Mouse (Mus musculus) MEL (cell line): ENCODE results near the gene Grik1. TPM values are rescaled to one million over a fixed set of nuclear protein-coding genes. Genes with fewer than 3 reads are reported as not detected.

Experiments used
- DNase-seq: peaks from one replicate; pipeline ENCODE4 v3.0.0; 2011; ENCODE audit warnings: low read depth, low spot score
- H3K27ac ChIP-seq: 2 replicates; pipeline ENCODE4 v1.5.1; 2012; ENCODE audit warnings: low read depth, mild to moderate bottlenecking, control low read depth, low read length, moderate library complexity; ENCODE audit not compliant: control insufficient read depth
- H3K27me3 ChIP-seq, 2 experiments: fragments of 150-350 bp in 1 of 2; sonication (generic) in 1 of 2; 2 replicates each; pipeline ENCODE4 v1.6.1; 2012; ENCODE audit warnings: low read length in 2 of 2, mild to moderate bottlenecking in 2 of 2, improper control_type of control experiment in 1 of 2, moderate library complexity in 1 of 2; ENCODE audit not compliant: insufficient read depth in 2 of 2, control insufficient read depth in 1 of 2
- H3K36me3 ChIP-seq, 2 experiments: 2 replicates each; pipeline ENCODE4 v1.6.1; 2012 to 2014; ENCODE audit warnings: low read length in 2 of 2, improper control_type of control experiment in 1 of 2, inconsistent platforms in 1 of 2, mild to moderate bottlenecking in 1 of 2; ENCODE audit not compliant: insufficient read depth in 2 of 2, control insufficient read depth in 1 of 2
- H3K4me1 ChIP-seq, 2 experiments: fragments of 150-350 bp in 1 of 2; sonication (generic) in 1 of 2; 2 replicates each; pipeline ENCODE4 v1.6.1; 2012; ENCODE audit warnings: low read length in 2 of 2, improper control_type of control experiment in 1 of 2, mild to moderate bottlenecking in 1 of 2; ENCODE audit not compliant: insufficient read depth in 2 of 2, control insufficient read depth in 1 of 2
- H3K4me3 ChIP-seq, 2 experiments: fragments of 150-350 bp in 1 of 2; sonication (generic) in 1 of 2; 2 replicates each; pipeline ENCODE4 v1.5.1; 2012; ENCODE audit warnings: low read depth in 2 of 2, low read length in 2 of 2, mild to moderate bottlenecking in 2 of 2, moderate library complexity in 2 of 2, control low read depth in 1 of 2, improper control_type of control experiment in 1 of 2; ENCODE audit not compliant: control insufficient read depth in 1 of 2, insufficient read depth in 1 of 2
- H3K79me2 ChIP-seq: 2 replicates; pipeline ENCODE4 v1.6.1; 2012; ENCODE audit warnings: mild to moderate bottlenecking, low read length, moderate library complexity; ENCODE audit not compliant: control insufficient read depth, poor library complexity, insufficient read depth
- H3K9ac ChIP-seq: 2 replicates; pipeline ENCODE4 v1.6.1; 2012; ENCODE audit warnings: low read depth, mild to moderate bottlenecking, control low read depth, low read length, moderate library complexity; ENCODE audit not compliant: control insufficient read depth, poor library complexity, severe bottlenecking
- H3K9me3 ChIP-seq: fragments of 150-350 bp; sonication (generic); replicated peaks from 2 replicates; pipeline ENCODE4 v1.6.1; 2012; ENCODE audit warnings: mild to moderate bottlenecking, low read length, improper control_type of control experiment, moderate library complexity; ENCODE audit not compliant: insufficient read depth
- CHD1 ChIP-seq: IDR thresholded peaks from 2 replicates; pipeline ENCODE4 v1.6.1; 2012; ENCODE audit warnings: low read depth, mild to moderate bottlenecking, inconsistent platforms, low read length, improper control_type of control experiment
- EP300 ChIP-seq, 2 experiments: IDR thresholded peaks; 2 replicates each; pipeline ENCODE4 v1.6.1; 2011; ENCODE audit warnings: improper control_type of control experiment in 2 of 2, low read length in 2 of 2, low read depth in 1 of 2, mild to moderate bottlenecking in 1 of 2
- GABPA ChIP-seq: IDR thresholded peaks from 2 replicates; pipeline ENCODE4 v1.6.1; 2012; ENCODE audit warnings: low read depth, mild to moderate bottlenecking, inconsistent platforms, low read length, improper control_type of control experiment, moderate library complexity
- HCFC1 ChIP-seq: IDR thresholded peaks from 2 replicates; pipeline ENCODE4 v1.6.1; 2012; ENCODE audit warnings: low read depth, mild to moderate bottlenecking, inconsistent platforms, low read length, improper control_type of control experiment, moderate library complexity
- JUND ChIP-seq: IDR thresholded peaks from 2 replicates; pipeline ENCODE4 v1.6.1; 2011; ENCODE audit warnings: low read depth, mild to moderate bottlenecking, improper control_type of control experiment, low read length
- KAT2A ChIP-seq: conservative IDR thresholded peaks from 2 replicates; pipeline ENCODE4 v1.6.1; 2012; ENCODE audit warnings: low read depth, low read length, improper control_type of control experiment, inconsistent platforms
- MAFK ChIP-seq: IDR thresholded peaks from 2 replicates; pipeline ENCODE4 v1.6.1; 2011; ENCODE audit warnings: low read depth, mild to moderate bottlenecking, low read length, improper control_type of control experiment, borderline replicate concordance
- MEF2A ChIP-seq: IDR thresholded peaks from 2 replicates; pipeline ENCODE4 v1.6.1; 2014; ENCODE audit warnings: low read depth, mild to moderate bottlenecking, inconsistent platforms, low read length, improper control_type of control experiment; ENCODE audit not compliant: poor library complexity, insufficient replicate concordance, severe bottlenecking; ENCODE audit errors: extremely low read depth
- MXI1 ChIP-seq: IDR thresholded peaks from 2 replicates; pipeline ENCODE4 v1.6.1; 2011; ENCODE audit warnings: mild to moderate bottlenecking, low read depth, low read length, improper control_type of control experiment
- MYC ChIP-seq: IDR thresholded peaks from 2 replicates; pipeline ENCODE4 v1.6.1; 2011; ENCODE audit warnings: low read depth, mild to moderate bottlenecking, low read length, improper control_type of control experiment, moderate library complexity
- NELFE ChIP-seq: IDR thresholded peaks from 2 replicates; pipeline ENCODE4 v1.6.1; 2011; ENCODE audit warnings: low read depth, low read length, improper control_type of control experiment
- NRF1 ChIP-seq: IDR thresholded peaks from 2 replicates; pipeline ENCODE4 v1.6.1; 2014; ENCODE audit warnings: low read depth, mild to moderate bottlenecking, inconsistent platforms, low read length, improper control_type of control experiment, moderate library complexity; ENCODE audit not compliant: poor library complexity, insufficient read depth, severe bottlenecking
- POLR2A ChIP-seq, 2 experiments: IDR thresholded peaks; 2 replicates each; pipeline ENCODE4 v1.6.1; 2011 to 2012; ENCODE audit warnings: low read length in 2 of 2, mild to moderate bottlenecking in 2 of 2, control low read depth in 1 of 2, improper control_type of control experiment in 1 of 2, low read depth in 1 of 2, moderate library complexity in 1 of 2; ENCODE audit not compliant: control insufficient read depth in 1 of 2, insufficient read depth in 1 of 2, poor library complexity in 1 of 2
- POLR2AphosphoS2 ChIP-seq: IDR thresholded peaks from 2 replicates; pipeline ENCODE4 v1.6.1; 2011; ENCODE audit warnings: low read length, improper control_type of control experiment
- POLR2AphosphoS5 ChIP-seq: IDR thresholded peaks from 2 replicates; pipeline ENCODE4 v1.6.1; 2012; ENCODE audit warnings: low read depth, borderline replicate concordance, mild to moderate bottlenecking, inconsistent platforms, low read length, moderate library complexity, mixed read lengths
- RAD21 ChIP-seq: IDR thresholded peaks from 2 replicates; pipeline ENCODE4 v1.6.1; 2011; ENCODE audit warnings: mild to moderate bottlenecking, low read depth, low read length, improper control_type of control experiment
- RCOR1 ChIP-seq: IDR thresholded peaks from 2 replicates; pipeline ENCODE4 v1.6.1; 2012; ENCODE audit warnings: low read depth, mild to moderate bottlenecking, inconsistent platforms, low read length, improper control_type of control experiment
- SIN3A ChIP-seq: IDR thresholded peaks from 2 replicates; pipeline ENCODE4 v1.6.1; 2012; ENCODE audit warnings: low read length, improper control_type of control experiment, inconsistent platforms
- TAL1 ChIP-seq: IDR thresholded peaks from 2 replicates; pipeline ENCODE4 v1.6.1; 2012; ENCODE audit warnings: mild to moderate bottlenecking, inconsistent platforms, low read length, moderate library complexity, mixed read lengths
- UBTF ChIP-seq: IDR thresholded peaks from 2 replicates; pipeline ENCODE4 v1.6.1; 2012; ENCODE audit warnings: low read depth, mild to moderate bottlenecking, inconsistent platforms, low read length, improper control_type of control experiment, moderate library complexity, borderline replicate concordance; ENCODE audit not compliant: insufficient read depth
- USF1 ChIP-seq: IDR thresholded peaks from 2 replicates; pipeline ENCODE4 v1.6.1; 2014; ENCODE audit warnings: low read depth, mild to moderate bottlenecking, inconsistent platforms, low read length, improper control_type of control experiment, moderate library complexity
- ZC3H11A ChIP-seq: IDR thresholded peaks from 2 replicates; pipeline ENCODE4 v1.6.1; 2012; ENCODE audit warnings: low read depth, mild to moderate bottlenecking, inconsistent platforms, low read length, improper control_type of control experiment
- ZKSCAN1 ChIP-seq: IDR thresholded peaks from 2 replicates; pipeline ENCODE4 v1.6.1; 2012; ENCODE audit warnings: low read depth, mild to moderate bottlenecking, inconsistent platforms, low read length, improper control_type of control experiment, moderate library complexity
- ZNF384 ChIP-seq: IDR thresholded peaks from 2 replicates; pipeline ENCODE4 v1.6.1; 2012; ENCODE audit warnings: low read depth, mild to moderate bottlenecking, inconsistent platforms, low read length, improper control_type of control experiment
- polyA plus RNA-seq, 2 experiments: library from polyadenylated mRNA; stranded (reverse) in 1 of 2; unstranded in 1 of 2; fragments of >175 nt in 1 of 2; fragments of >200 nt in 1 of 2; gene quantifications; 2 replicates each; pipeline versions ENCODE4 v1.2.1 to v1.2.4; 2012; ENCODE audit warnings: low replicate concordance in 2 of 2, low read depth in 1 of 2; ENCODE audit not compliant: insufficient read length in 2 of 2, insufficient read depth in 1 of 2, missing spikeins in 1 of 2
- total RNA-seq: library from RNA; depleted of rRNA; stranded (reverse); fragments of 300-350 nt; gene quantifications from 2 replicates; pipeline ENCODE4 v1.2.3, GENCODE M21; 2012

Grik1 gene
- total and polyA plus RNA-seq, 3 experiments, result not detected

DNA sequence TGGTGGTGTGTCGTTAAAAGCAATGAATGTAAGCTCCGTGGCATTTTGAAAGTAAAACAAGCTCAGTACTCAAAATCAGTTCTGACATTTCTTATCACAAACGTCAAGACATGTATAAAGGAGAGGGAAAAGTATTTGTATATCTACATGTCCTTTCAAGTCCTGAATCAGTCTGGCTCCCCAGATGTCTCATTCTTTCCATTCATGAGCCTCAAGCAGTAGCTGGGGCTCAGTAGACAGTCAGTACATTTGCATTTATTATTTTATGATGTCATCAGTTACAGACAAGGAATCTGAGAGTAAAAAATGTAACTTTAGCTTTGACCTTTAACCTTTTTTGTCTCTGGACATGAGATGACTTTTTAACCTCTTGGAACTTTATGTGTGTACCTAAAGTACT lies 68.1 kb downstream of the Grik1 start:
- H3K79me2 ChIP-seq, result no peaks in the 10 kb centered on the region
- no peaks in the 10 kb centered on the region for H3K36me3 ChIP-seq
- TF ChIP-seq CHD1, result no peak
- TF ChIP-seq ZNF384, result no peak
- TF ChIP-seq ZC3H11A, result no peak
- no peak for TF ChIP-seq SIN3A
- no peak for TF ChIP-seq ZKSCAN1
- TF ChIP-seq POLR2AphosphoS2, result no peak
- no peak for TF ChIP-seq KAT2A
- TF ChIP-seq NELFE, result no peak
- TF ChIP-seq HCFC1, result no peak
- no peak for TF ChIP-seq TAL1
- no peak overlapping the region for H3K27ac ChIP-seq
- H3K9ac ChIP-seq, result no peak overlapping the region
- no peak overlapping the region for H3K4me3 ChIP-seq
- DNase-seq, result no peak
- no peaks in the 10 kb centered on the region for H3K27me3 ChIP-seq
- H3K4me1 ChIP-seq, result no peaks in the 10 kb centered on the region
- no peaks in the 10 kb centered on the region for H3K9me3 ChIP-seq

DNA sequence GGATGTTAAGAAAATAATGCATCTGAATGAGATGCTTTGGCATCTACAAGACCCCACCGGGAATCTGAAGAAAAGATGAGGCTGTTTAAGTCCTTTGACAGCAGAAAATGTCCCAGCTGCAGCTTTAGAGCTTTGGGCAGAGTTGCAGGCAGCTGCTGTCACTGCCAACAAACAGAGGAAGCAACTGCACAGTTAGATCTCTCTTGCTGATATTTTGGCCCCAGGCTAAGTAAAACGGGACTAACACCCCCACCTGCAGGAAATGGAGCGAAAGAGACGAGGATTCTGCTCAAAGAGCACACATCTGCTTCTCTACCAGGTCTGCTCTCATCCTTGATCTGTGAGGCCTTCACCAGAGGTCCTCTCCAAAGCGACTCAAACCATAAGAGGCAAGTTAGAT lies 77.5 kb downstream of the Grik1 start:
- Histone ChIP-seq H3K4me1 (no peaks in the 10 kb centered on the region), H3K27ac (no peak overlapping the region), H3K4me3 (no peak overlapping the region), H3K27me3 (no peaks in the 10 kb centered on the region), H3K79me2 (no peaks in the 10 kb centered on the region), H3K9me3 (no peaks in the 10 kb centered on the region), H3K9ac (no peak overlapping the region), H3K36me3 (no peaks in the 10 kb centered on the region)
- TF ChIP-seq JUND (no peak), MEF2A (no peak), KAT2A (no peak), CHD1 (no peak), MAFK (no peak), GABPA (no peak)
- no peak for DNase-seq

DNA sequence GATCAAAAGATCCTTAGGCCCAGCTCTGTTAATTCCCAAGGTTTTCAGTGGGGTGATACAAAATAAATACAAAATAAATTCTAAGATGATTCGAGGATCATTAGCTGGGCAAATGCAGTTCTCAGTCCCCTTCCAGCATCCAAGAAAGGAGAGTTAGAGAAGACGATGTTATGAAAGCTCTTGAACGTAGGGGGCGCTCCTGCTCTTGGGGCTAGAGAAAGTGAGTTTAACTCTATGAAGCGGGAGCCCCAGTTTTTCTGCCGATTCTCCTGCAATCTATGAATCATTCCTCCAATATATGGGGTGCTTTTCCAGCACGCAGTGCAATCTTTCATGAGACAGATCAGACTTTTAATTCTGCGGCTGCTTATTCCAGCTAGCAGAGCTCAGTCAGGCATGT lies 78.2 kb downstream of the Grik1 start:
- no peaks in the 10 kb centered on the region for H3K79me2 ChIP-seq
- no peaks in the 10 kb centered on the region for H3K27me3 ChIP-seq
- H3K4me1 ChIP-seq, result no peaks in the 10 kb centered on the region
- TF ChIP-seq UBTF (no peak), RCOR1 (no peak), MXI1 (no peak), MYC (no peak), MAFK (no peak), USF1 (no peak), KAT2A (no peak), ZNF384 (no peak), POLR2AphosphoS5 (no peak), NRF1 (no peak), POLR2A (IDR thresholded peaks at IDR 0.05; ENCODE audit: control insufficient read depth in 1 of 2, insufficient read depth in 1 of 2, low read depth in 1 of 2, low read length in 2 of 2, poor library complexity in 1 of 2) (no peak), CHD1 (no peak), EP300 (IDR thresholded peaks at IDR 0.05; ENCODE audit: low read depth in 1 of 2, low read length in 2 of 2) (no peak), MEF2A (no peak), RAD21 (no peak)
- no peak overlapping the region for H3K4me3 ChIP-seq
- no peak for DNase-seq
- H3K27ac ChIP-seq, result no peak overlapping the region
- H3K9me3 ChIP-seq, result no peaks in the 10 kb centered on the region
- no peaks in the 10 kb centered on the region for H3K36me3 ChIP-seq
- H3K9ac ChIP-seq, result no peak overlapping the region
